Mouse (Mus musculus) megakaryocyte, embryonic 14.5 days (primary cell): ENCODE results near the gene Mrtfa. TPM values are rescaled to one million over a fixed set of nuclear protein-coding genes. Genes with fewer than 3 reads are reported as not detected.
A peak's percentile ranks its signal among the peaks of the same experiment; 100 is the strongest.

Experiments used
- H3K27me3 ChIP-seq: replicated peaks from 2 replicates; pipeline ENCODE3; 2012; ENCODE audit warnings: inconsistent platforms
- H3K36me3 ChIP-seq: replicated peaks from 2 replicates; pipeline ENCODE3; 2012; ENCODE audit warnings: low read length, inconsistent platforms, mixed read lengths
- H3K4me1 ChIP-seq: 2 replicates; pipeline ENCODE4 v1.6.1; 2012; ENCODE audit warnings: inconsistent platforms
- H3K4me3 ChIP-seq: replicated peaks from 2 replicates; pipeline ENCODE3; 2012; ENCODE audit warnings: moderate library complexity, mild to moderate bottlenecking, inconsistent platforms
- H3K9me3 ChIP-seq: 2 replicates; pipeline ENCODE4 v1.6.1; 2012; ENCODE audit warnings: inconsistent platforms
- FLI1 ChIP-seq: IDR thresholded peaks from 2 replicates; pipeline ENCODE4 v1.6.1; 2012; ENCODE audit warnings: low read length, inconsistent platforms, mixed read lengths
- GATA1 ChIP-seq: IDR thresholded peaks from 3 replicates; pipeline ENCODE4 v1.6.1; 2012; ENCODE audit warnings: mixed read lengths, low read length, inconsistent platforms, borderline replicate concordance
- polyA plus RNA-seq: library from polyadenylated mRNA; stranded (reverse); fragments of >175 nt; gene quantifications from 2 replicates; pipeline ENCODE4 v1.2.3, GENCODE M21; 2012; ENCODE audit warnings: low replicate concordance; ENCODE audit not compliant: insufficient read depth

The Mrtfa gene
- polyA plus RNA-seq, 1 experiment, result 138 TPM

- H3K9me3 ChIP-seq, result no peaks in the 10 kb centered on the region
- peaks cover 97% of the 10 kb centered on the region for H3K4me1 ChIP-seq
These were observed 148.2 kb downstream of the Mrtfa start for GRCm38 (mm10) chr15:81042276-81042931.

GRCm38 (mm10) chr15:81041767-81042166 lies 148.8 kb downstream of the Mrtfa start:
- Histone ChIP-seq H3K9me3 (no peaks in the 10 kb centered on the region), H3K4me1 (peaks cover 97% of the 10 kb centered on the region), H3K4me3 (peak overlapping the region; percentile 91), H3K27me3 (no peaks in the 10 kb centered on the region), H3K36me3 (peaks cover 61% of the 10 kb centered on the region)
- TF ChIP-seq GATA1, result no peak
- no peak for TF ChIP-seq FLI1

More at GRCm38 (mm10) chr15:81042276-81042931, 148.2 kb downstream of the Mrtfa start:
- peak overlapping the region; percentile 91 for H3K4me3 ChIP-seq
- TF ChIP-seq GATA1 (no peak), FLI1 (no peak)
- no peaks in the 10 kb centered on the region for H3K27me3 ChIP-seq
- peaks cover 56% of the 10 kb centered on the region for H3K36me3 ChIP-seq

GRCm38 (mm10) chr15:81038419-81038818 lies 152.1 kb downstream of the Mrtfa start:
- Histone ChIP-seq H3K4me3 (no peak overlapping the region), H3K27me3 (no peaks in the 10 kb centered on the region), H3K9me3 (no peaks in the 10 kb centered on the region), H3K36me3 (peaks cover 88% of the 10 kb centered on the region), H3K4me1 (peaks cover 97% of the 10 kb centered on the region)
- no peak for TF ChIP-seq FLI1
- TF ChIP-seq GATA1, result no peak

GRCm38 (mm10) chr15:81035417-81036162 lies 155.0 kb downstream of the Mrtfa start:
- H3K4me3 ChIP-seq, result peak overlapping the region; percentile 76
- H3K9me3 ChIP-seq, result no peaks in the 10 kb centered on the region
- peaks cover 100% of the 10 kb centered on the region for H3K4me1 ChIP-seq
- peaks cover 95% of the 10 kb centered on the region for H3K36me3 ChIP-seq
- 0 out of 2 replicates have a peak, but pooled peaks have one; percentile 14 for TF ChIP-seq FLI1
- TF ChIP-seq GATA1, result no peak
- H3K27me3 ChIP-seq, result no peaks in the 10 kb centered on the region

- peaks cover 99% of the 10 kb centered on the region for H3K4me1 ChIP-seq
- no peaks in the 10 kb centered on the region for H3K9me3 ChIP-seq
- H3K27me3 ChIP-seq, result no peaks in the 10 kb centered on the region
- H3K36me3 ChIP-seq, result peaks cover 94% of the 10 kb centered on the region
- TF ChIP-seq GATA1 (no peak), FLI1 (no peak)
- H3K4me3 ChIP-seq, result peak overlapping the region; percentile 11
These were observed 156.4 kb downstream of the Mrtfa start for GRCm38 (mm10) chr15:81034119-81034518.

GRCm38 (mm10) chr15:81032941-81033629 lies 157.5 kb downstream of the Mrtfa start:
- no peaks in the 10 kb centered on the region for H3K27me3 ChIP-seq
- TF ChIP-seq FLI1, result no peak
- no peak for TF ChIP-seq GATA1
- no peak overlapping the region for H3K4me3 ChIP-seq
- H3K4me1 ChIP-seq, result peaks cover 99% of the 10 kb centered on the region
- no peaks in the 10 kb centered on the region for H3K9me3 ChIP-seq
- H3K36me3 ChIP-seq, result peaks cover 93% of the 10 kb centered on the region

GRCm38 (mm10) chr15:81031611-81032010 lies 158.9 kb downstream of the Mrtfa start:
- TF ChIP-seq FLI1, result no peak
- Histone ChIP-seq H3K4me3 (no peak overlapping the region), H3K36me3 (peaks cover 89% of the 10 kb centered on the region), H3K27me3 (no peaks in the 10 kb centered on the region), H3K9me3 (no peaks in the 10 kb centered on the region), H3K4me1 (peaks cover 99% of the 10 kb centered on the region)

- Histone ChIP-seq H3K27me3 (no peaks in the 10 kb centered on the region), H3K9me3 (no peaks in the 10 kb centered on the region), H3K4me1 (peaks cover 99% of the 10 kb centered on the region), H3K36me3 (peaks cover 89% of the 10 kb centered on the region), H3K4me3 (no peak overlapping the region)
- TF ChIP-seq FLI1, result no peak
- TF ChIP-seq GATA1, result no peak
These were observed 159.6 kb downstream of the Mrtfa start for GRCm38 (mm10) chr15:81030891-81031425.

DNA sequence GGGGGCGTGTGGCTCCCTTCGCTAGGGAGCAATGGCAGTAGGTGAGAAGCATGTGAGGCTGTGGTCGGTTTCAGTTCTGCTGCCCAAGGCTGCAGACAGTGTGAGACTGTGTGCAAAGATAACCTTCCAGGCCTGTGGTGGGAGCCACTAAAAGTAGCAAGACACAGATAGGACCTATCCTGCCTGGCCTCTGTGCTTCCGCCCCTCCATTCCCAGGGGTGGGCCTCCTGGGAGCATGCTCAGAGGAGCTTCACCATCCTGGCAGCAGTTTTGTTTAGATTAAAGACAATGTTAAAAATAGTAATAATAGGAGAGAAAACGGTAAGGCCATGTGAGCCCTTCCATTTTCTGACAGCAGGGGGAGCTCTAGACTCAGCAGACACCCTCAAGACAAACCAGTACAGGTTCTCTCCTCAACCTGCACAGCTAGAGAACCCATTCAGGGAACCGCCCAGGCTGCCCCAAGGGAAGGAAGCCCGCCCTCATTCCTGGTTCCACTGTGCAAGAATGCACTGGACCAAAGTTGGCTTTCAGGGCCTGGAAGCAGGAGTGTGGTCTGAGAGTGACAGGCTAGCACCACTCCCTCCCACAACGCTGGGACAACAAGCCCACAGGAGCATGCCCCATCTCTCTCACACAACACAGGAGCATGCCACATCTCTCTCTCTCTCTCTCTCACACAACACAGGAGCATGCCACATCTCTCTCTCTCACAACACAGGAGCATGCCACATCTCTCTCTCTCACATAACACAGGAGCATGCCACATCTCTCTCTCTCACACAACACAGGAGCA lies 163.0 kb downstream of the Mrtfa start:
- TF ChIP-seq FLI1 (no peak), GATA1 (peak; percentile 32; the same call in 1 of the 3 replicates)
- Histone ChIP-seq H3K36me3 (peaks cover 85% of the 10 kb centered on the region), H3K9me3 (no peaks in the 10 kb centered on the region), H3K4me1 (peaks cover 95% of the 10 kb centered on the region), H3K27me3 (no peaks in the 10 kb centered on the region), H3K4me3 (peak overlapping the region; percentile 87)
